Mouse (Mus musculus): ENCODE results near the gene Cplx3. TPM values are rescaled to one million over a fixed set of nuclear protein-coding genes. Genes with fewer than 3 reads are reported as not detected.

Cplx3 gene
- polyA plus RNA-seq, 1 experiment from 2014 or later: 0.18 TPM

DNA sequence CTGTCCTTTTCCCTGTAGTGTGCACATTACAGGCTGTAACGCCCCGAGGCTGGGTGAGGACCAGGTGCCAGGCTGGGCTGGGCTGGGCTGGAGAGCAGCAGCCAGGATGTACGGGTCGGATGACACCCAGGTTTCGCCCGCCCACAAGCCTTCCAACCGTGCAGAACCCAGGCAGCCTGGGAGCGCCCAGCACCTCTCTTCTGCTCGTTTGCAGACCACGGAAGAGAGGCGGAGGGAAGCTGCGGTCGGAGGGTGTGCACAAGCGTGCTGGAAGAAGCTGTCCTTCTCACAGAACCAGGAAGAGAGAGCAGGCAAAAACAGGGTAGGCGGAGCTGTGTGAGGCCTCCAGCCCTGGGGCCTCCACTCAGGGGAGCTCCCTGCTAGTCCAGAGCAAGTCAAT, 34.3 kb upstream of the Cplx3 start:
- 34% methylated on average over 15 of the region's 15 CpGs for WGBS
- H3K9ac ChIP-seq (ENCODE audit: low read depth, low read length): peak overlapping the region; percentile 13; the same call in 1 of the 2 replicates
- H3K4me3 ChIP-seq (ENCODE audit: low read length): no peak overlapping the region
- no peaks in the 10 kb centered on the region for H3K27me3 ChIP-seq (replicated peaks; ENCODE audit: control insufficient read depth, insufficient read depth, low read length)
- H3K36me3 ChIP-seq (ENCODE audit: control insufficient read depth, insufficient read depth, low read length): no peaks in the 10 kb centered on the region
- no peak for ATAC-seq
- H3K9me3 ChIP-seq (ENCODE audit: control insufficient read depth, low read length): no peaks in the 10 kb centered on the region
- peaks cover 74% of the 10 kb centered on the region for H3K4me1 ChIP-seq (ENCODE audit: control insufficient read depth, insufficient read depth, low read depth, low read length)
- H3K4me2 ChIP-seq (ENCODE audit: low read length): peak overlapping the region; percentile 13; the same call in 1 of the 2 replicates
- no peak overlapping the region for H3K27ac ChIP-seq (ENCODE audit: low read depth, low read length)

DNA sequence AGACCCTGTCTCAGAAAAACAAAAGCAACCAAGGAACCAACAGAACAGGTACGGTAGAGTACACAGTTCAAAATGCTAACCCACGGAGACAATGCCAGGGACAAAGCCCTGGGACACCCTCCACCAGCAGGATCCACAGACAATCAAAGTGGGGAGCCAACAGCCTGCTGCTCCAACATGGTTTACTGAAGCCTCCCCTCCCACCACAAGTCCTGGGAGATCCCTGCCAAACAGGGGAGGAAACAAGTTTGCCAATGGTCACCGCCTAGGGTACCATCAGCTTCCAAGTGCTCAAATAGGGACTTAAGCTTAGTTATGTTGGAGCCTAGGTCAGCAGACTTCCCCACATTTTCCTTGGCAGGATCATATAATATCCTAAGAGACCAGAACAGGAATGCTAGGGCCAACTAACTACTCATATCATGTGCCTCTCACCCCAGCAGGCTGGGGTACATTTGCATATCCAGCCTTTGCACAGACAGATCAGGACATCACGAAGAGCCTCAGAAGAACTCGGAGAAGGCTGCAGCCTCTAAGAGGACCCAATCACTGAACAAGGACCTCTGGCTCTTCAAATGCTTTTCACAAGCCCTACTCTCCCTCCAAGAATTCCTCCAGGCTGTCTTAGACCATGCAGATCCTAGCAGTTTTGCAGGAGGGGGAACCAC, 33.7 kb upstream of the Cplx3 start:
- Histone ChIP-seq H3K4me1 (ENCODE audit: control insufficient read depth, insufficient read depth, low read depth, low read length) (peaks cover 74% of the 10 kb centered on the region), H3K27ac (ENCODE audit: low read depth, low read length) (no peak overlapping the region), H3K9ac (ENCODE audit: low read depth, low read length) (peak overlapping the region; percentile 13; the same call in 1 of the 2 replicates), H3K27me3 (replicated peaks; ENCODE audit: control insufficient read depth, insufficient read depth, low read length) (no peaks in the 10 kb centered on the region), H3K9me3 (ENCODE audit: control insufficient read depth, low read length) (no peaks in the 10 kb centered on the region), H3K4me2 (ENCODE audit: low read length) (peak overlapping the region; percentile 13; the same call in 1 of the 2 replicates), H3K36me3 (ENCODE audit: control insufficient read depth, insufficient read depth, low read length) (no peaks in the 10 kb centered on the region), H3K4me3 (ENCODE audit: low read length) (no peak overlapping the region)
- 54% methylated on average over 5 of the region's 5 CpGs for WGBS
- no peak for ATAC-seq

DNA sequence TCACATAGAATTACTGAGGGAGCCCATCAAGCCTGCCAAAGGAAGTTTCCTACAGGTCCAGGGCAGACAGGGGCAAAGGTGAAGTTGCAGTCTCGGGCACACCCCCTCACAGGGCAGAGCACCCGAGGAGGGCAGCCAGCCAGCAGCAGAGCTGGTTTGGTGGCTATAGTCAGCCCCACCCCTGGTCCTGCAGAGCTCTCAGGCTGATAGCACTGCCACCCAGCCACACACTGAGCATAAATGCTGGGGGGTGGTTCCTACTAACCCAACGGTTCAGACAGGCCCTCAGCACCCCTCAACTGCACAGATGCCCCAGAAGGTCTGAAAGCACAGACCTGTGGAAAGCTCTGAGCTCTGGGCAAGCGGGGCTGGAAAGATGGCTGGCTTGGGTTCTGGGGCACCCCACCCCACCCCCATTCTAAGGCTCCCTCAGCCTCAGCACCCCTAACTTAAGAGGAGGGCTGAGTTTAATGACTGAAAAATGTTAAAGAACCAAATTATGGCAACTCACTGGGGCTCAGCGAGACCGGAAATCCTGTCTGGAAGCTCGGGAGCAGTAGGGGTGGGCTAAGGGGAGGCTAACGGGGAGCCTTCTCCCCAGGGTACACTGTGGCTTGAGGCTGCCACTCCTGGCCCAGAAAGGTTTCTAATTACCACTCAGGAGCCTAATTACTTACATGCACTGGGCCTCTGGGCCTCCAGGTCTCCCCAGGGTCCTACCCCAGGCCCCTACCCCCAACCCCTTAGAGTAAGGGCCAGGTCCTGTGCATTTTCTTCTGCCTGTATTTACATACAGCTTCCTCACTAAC, 32.8 kb upstream of the Cplx3 start:
- whole genome bisulfite sequencing: 43% methylated on average over 8 of the region's 8 CpGs
- no peak for ATAC-seq
- Histone ChIP-seq H3K4me1 (ENCODE audit: control insufficient read depth, insufficient read depth, low read depth, low read length) (peaks cover 71% of the 10 kb centered on the region), H3K4me3 (ENCODE audit: low read length) (no peak overlapping the region), H3K27me3 (replicated peaks; ENCODE audit: control insufficient read depth, insufficient read depth, low read length) (no peaks in the 10 kb centered on the region), H3K9ac (ENCODE audit: low read depth, low read length) (peak overlapping the region; percentile 35; the same call in 1 of the 2 replicates), H3K9me3 (ENCODE audit: control insufficient read depth, low read length) (no peaks in the 10 kb centered on the region), H3K4me2 (ENCODE audit: low read length) (no peak overlapping the region), H3K27ac (ENCODE audit: low read depth, low read length) (0 out of 2 replicates have a peak overlapping the region, but pooled peaks have one; percentile 14), H3K36me3 (ENCODE audit: control insufficient read depth, insufficient read depth, low read length) (no peaks in the 10 kb centered on the region)

DNA sequence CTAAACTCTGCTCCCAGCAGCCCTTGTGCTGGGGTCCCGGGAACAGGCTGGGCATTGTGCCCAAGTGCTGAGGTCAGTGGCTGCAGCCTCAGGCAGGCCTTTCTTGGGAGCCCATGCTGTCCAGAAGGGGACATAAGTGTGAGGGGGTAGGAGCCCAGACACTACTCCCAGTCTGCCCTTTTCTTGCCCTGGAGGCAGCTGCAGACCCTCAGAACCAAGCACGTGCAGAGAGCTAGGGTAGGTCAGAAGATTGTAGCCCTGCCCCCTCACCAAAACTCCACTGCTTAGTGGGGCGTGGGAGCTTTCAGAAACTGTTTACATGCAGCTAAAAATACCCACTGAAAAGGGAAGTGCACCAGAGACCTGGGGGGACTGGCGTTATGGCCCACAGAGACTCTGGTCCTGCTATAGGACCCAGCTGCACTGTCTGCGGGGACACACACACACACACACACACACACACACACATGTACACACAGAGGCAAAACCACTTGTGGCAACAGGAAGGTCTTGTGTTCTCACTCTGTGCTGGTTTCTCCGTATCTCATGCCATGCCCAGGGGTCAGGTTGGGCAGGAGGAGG, 31.8 kb upstream of the Cplx3 start:
- Histone ChIP-seq H3K9me3 (ENCODE audit: control insufficient read depth, low read length) (no peaks in the 10 kb centered on the region), H3K4me1 (ENCODE audit: control insufficient read depth, insufficient read depth, low read depth, low read length) (peaks cover 63% of the 10 kb centered on the region), H3K9ac (ENCODE audit: low read depth, low read length) (no peak overlapping the region), H3K4me2 (ENCODE audit: low read length) (no peak overlapping the region), H3K27me3 (replicated peaks; ENCODE audit: control insufficient read depth, insufficient read depth, low read length) (no peaks in the 10 kb centered on the region), H3K27ac (ENCODE audit: low read depth, low read length) (peak overlapping the region; percentile 42), H3K36me3 (ENCODE audit: control insufficient read depth, insufficient read depth, low read length) (no peaks in the 10 kb centered on the region), H3K4me3 (ENCODE audit: low read length) (no peak overlapping the region)
- peak; percentile 41; the same call in 1 of the 2 replicates for ATAC-seq
- 41% methylated on average over 6 of the region's 6 CpGs for WGBS

DNA sequence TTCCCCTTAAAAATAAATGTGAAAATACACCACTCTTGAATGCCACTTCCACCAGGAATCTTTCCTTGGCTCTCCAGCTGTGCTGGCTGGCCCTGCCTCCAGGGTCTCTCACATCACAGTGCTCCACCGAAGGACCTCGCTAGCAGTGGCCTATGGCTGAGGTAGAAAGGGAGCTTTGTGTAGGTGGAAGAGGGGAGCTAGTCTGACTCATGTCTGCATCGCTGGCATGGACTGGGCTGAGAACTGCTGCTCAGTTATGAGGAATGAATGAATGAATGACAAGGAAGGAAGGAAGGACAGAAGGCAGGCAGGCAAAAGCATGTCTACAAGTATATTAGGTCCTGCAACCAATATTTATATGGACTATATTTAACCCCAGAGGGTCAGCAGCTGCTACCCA, 31.2 kb upstream of the Cplx3 start:
- no peak overlapping the region for H3K4me3 ChIP-seq (ENCODE audit: low read length)
- peaks cover 57% of the 10 kb centered on the region for H3K4me1 ChIP-seq (ENCODE audit: control insufficient read depth, insufficient read depth, low read depth, low read length)
- no peaks in the 10 kb centered on the region for H3K9me3 ChIP-seq (ENCODE audit: control insufficient read depth, low read length)
- H3K36me3 ChIP-seq (ENCODE audit: control insufficient read depth, insufficient read depth, low read length): no peaks in the 10 kb centered on the region
- peak overlapping the region; percentile 0; the same call in 1 of the 2 replicates for H3K27ac ChIP-seq (ENCODE audit: low read depth, low read length)
- H3K9ac ChIP-seq (ENCODE audit: low read depth, low read length): no peak overlapping the region
- ATAC-seq: no peak
- no peaks in the 10 kb centered on the region for H3K27me3 ChIP-seq (replicated peaks; ENCODE audit: control insufficient read depth, insufficient read depth, low read length)
- no peak overlapping the region for H3K4me2 ChIP-seq (ENCODE audit: low read length)
- 76% methylated on average over 3 of the region's 3 CpGs for WGBS

DNA sequence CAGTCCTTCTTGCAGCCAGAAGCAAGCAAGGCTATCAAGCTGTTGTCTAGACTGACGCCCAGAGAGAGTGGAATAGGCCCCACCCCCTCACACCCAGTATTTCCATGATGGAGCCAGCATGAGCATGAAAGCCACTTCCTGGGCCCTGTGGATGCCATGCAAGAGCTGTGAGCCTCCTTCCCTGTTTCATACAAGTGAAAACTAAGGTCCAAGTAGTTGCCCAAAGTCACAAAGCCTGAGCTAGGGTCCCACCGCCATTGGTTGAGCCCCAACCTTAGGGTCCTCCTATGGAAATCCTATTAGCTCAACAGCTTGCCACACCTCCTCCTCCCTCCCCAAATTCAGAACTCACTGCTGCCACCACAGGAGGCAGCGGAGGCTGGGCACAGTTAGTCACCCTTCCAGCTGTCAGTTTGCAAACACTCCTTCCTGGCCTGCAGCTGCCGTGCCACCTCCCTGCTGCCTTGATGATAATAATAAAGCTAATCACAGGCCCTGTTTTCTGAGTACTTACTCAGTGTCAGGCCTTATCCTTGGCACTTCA, 27.5 kb upstream of the Cplx3 start:
- no peak overlapping the region for H3K27ac ChIP-seq (ENCODE audit: low read depth, low read length)
- no peak overlapping the region for H3K9ac ChIP-seq (ENCODE audit: low read depth, low read length)
- 33% methylated on average over 4 of the region's 4 CpGs for WGBS
- ATAC-seq: no peak
- H3K4me1 ChIP-seq (ENCODE audit: control insufficient read depth, insufficient read depth, low read depth, low read length): peaks cover 20% of the 10 kb centered on the region
- peaks cover 24% of the 10 kb centered on the region for H3K36me3 ChIP-seq (ENCODE audit: control insufficient read depth, insufficient read depth, low read length)
- H3K4me2 ChIP-seq (ENCODE audit: low read length): no peak overlapping the region
- no peak overlapping the region for H3K4me3 ChIP-seq (ENCODE audit: low read length)
- H3K9me3 ChIP-seq (ENCODE audit: control insufficient read depth, low read length): no peaks in the 10 kb centered on the region
- no peaks in the 10 kb centered on the region for H3K27me3 ChIP-seq (replicated peaks; ENCODE audit: control insufficient read depth, insufficient read depth, low read length)

DNA sequence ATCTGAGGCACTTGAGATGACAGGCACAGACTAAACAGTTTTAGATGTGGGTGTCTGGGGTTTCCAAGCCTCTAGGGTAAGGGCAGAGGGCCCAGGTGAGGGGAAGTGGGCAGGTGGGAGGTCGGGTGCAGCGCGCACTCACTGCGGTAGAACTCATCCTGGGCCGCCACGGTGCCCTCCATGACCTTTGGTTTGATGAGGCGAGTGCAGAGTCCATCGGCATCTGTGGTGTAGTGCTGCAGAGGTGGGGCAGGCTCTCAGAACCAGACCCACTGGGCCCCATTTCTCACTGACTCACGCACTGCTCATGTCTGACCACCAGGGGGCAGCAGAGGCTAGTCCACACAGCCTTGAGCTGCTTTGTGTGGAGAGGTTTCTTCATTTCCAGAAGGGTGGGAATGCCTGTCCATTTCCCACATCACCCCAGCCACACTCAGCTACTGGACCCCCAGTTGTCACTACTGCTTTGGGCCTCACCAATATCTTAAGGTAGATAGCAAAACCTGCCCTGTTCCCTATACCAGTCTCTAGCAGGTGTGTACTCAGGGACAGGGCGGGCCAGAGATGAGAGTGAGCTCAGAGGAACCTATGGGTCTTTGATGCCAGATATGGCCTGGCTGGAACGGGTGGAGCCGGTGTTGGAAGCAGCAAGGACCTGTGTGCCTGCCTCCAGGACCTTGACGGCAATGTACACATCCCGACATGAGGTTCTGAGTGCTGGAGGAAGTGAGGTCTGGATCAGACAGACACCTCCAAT, 23.2 kb upstream of the Cplx3 start:
- peak; percentile 67 for ATAC-seq
- Histone ChIP-seq H3K4me2 (ENCODE audit: low read length) (no peak overlapping the region), H3K9ac (ENCODE audit: low read depth, low read length) (no peak overlapping the region; the same call in 1 of the 2 replicates), H3K27me3 (replicated peaks; ENCODE audit: control insufficient read depth, insufficient read depth, low read length) (no peaks in the 10 kb centered on the region), H3K27ac (ENCODE audit: low read depth, low read length) (no peak overlapping the region), H3K36me3 (ENCODE audit: control insufficient read depth, insufficient read depth, low read length) (peaks cover 49% of the 10 kb centered on the region), H3K4me3 (ENCODE audit: low read length) (no peak overlapping the region), H3K9me3 (ENCODE audit: control insufficient read depth, low read length) (no peaks in the 10 kb centered on the region), H3K4me1 (ENCODE audit: control insufficient read depth, insufficient read depth, low read depth, low read length) (peaks cover 6% of the 10 kb centered on the region; the same call in 1 of the 2 replicates)
- WGBS: 73% methylated on average over 14 of the region's 14 CpGs

DNA sequence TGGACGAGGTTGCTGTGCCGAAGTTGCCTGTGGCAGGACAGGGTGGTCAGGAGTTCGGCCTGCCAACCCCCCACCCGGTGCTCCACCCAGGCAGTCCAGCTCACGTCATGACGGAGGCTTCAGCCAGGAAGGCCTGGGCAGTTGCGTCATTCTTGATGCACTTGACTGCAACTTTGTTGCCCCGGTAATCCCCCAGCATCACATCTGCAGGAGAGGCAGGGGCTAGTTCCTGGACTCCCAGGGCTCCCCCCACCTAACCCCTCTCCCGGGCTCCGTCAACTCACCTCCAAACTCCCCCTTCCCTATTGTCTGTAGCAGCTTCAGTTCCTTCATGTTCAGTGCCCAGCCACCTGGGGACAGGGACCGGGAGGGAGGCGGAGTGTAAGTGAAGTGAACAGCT, 22.6 kb upstream of the Cplx3 start:
- H3K27me3 ChIP-seq (replicated peaks; ENCODE audit: control insufficient read depth, insufficient read depth, low read length): no peaks in the 10 kb centered on the region
- no peak overlapping the region for H3K27ac ChIP-seq (ENCODE audit: low read depth, low read length)
- H3K36me3 ChIP-seq (ENCODE audit: control insufficient read depth, insufficient read depth, low read length): peaks cover 49% of the 10 kb centered on the region
- H3K4me1 ChIP-seq (ENCODE audit: control insufficient read depth, insufficient read depth, low read depth, low read length): 0 out of 2 replicates have a peak, but pooled peaks cover under 1% of the 10 kb centered on the region
- H3K4me3 ChIP-seq (ENCODE audit: low read length): no peak overlapping the region
- 92% methylated on average over 12 of the region's 12 CpGs for WGBS
- no peak for ATAC-seq
- H3K4me2 ChIP-seq (ENCODE audit: low read length): no peak overlapping the region
- no peaks in the 10 kb centered on the region for H3K9me3 ChIP-seq (ENCODE audit: control insufficient read depth, low read length)
- H3K9ac ChIP-seq (ENCODE audit: low read depth, low read length): no peak overlapping the region; the same call in 1 of the 2 replicates
